Mouse (Mus musculus): ENCODE results near the gene Hs3st4. TPM values are rescaled to one million over a fixed set of nuclear protein-coding genes. Genes with fewer than 3 reads are reported as not detected.

The Hs3st4 gene
- total and polyA plus RNA-seq, 3 experiments = not detected

GRCm38 (mm10) chr7:123963021-123963420 is 19.6 kb upstream of the Hs3st4 start:
- peaks cover 19% of the 10 kb centered on the region for H3K27me3 ChIP-seq (replicated peaks)
- H3K4me3 ChIP-seq (replicated peaks in 1 of 3; ENCODE audit: low read depth in 2 of 3, low read length in 2 of 3, poor library complexity in 1 of 3) = no peak overlapping the region
- H3K4me2 ChIP-seq (ENCODE audit: insufficient read depth, low read depth, poor library complexity, severe bottlenecking) = no peak overlapping the region
- dilution Hi-C loops (cut with MboI; ENCODE audit: extremely low pct_ligation_motif_present, extremely low pct_unique_long_range_greater_than_20kb, low sequenced_read_pairs) (no loop called here), in situ Hi-C loops (cut with MboI; ENCODE audit: low pct_ligation_motif_present, low pct_unique_long_range_greater_than_20kb, low sequenced_read_pairs) (no loop called here)
- no peaks in the 10 kb centered on the region for H3K79me2 ChIP-seq (replicated peaks; ENCODE audit: control insufficient read depth, extremely low read depth, insufficient read depth, poor library complexity, severe bottlenecking)
- TF ChIP-seq ZC3H11A (IDR thresholded peaks at IDR 0.05; ENCODE audit: low read depth, low read length) (no peak), IRF4 (IDR thresholded peaks at IDR 0.05; ENCODE audit: low read depth, low read length) (no peak), SMC3 (IDR thresholded peaks at IDR 0.05; ENCODE audit: low read depth, low read length) (no peak), E2F4 (IDR thresholded peaks at IDR 0.05; ENCODE audit: insufficient replicate concordance, low read depth, low read length) (no peak), HCFC1 (IDR thresholded peaks at IDR 0.05; ENCODE audit: low read depth, low read length) (no peak), USF1 (IDR thresholded peaks at IDR 0.05; ENCODE audit: low read depth, low read length) (no peak), ETS1 (conservative IDR thresholded peaks at IDR 0.05; ENCODE audit: low read depth, low read length) (no peak), JUND (conservative IDR thresholded peaks at IDR 0.05; ENCODE audit: low read depth, low read length) (no peak), ZKSCAN1 (IDR thresholded peaks at IDR 0.05; ENCODE audit: borderline replicate concordance, low read depth, low read length) (no peak), NRF1 (IDR thresholded peaks at IDR 0.05; ENCODE audit: low read depth, low read length) (no peak), ZNF384 (IDR thresholded peaks at IDR 0.05; ENCODE audit: low read depth, low read length) (no peak), PAX5 (IDR thresholded peaks at IDR 0.05; ENCODE audit: low read length) (no peak), MYC (IDR thresholded peaks at IDR 0.05; ENCODE audit: low read depth, low read length) (no peak), MAZ (IDR thresholded peaks at IDR 0.05; ENCODE audit: low read depth, low read length) (no peak), CHD1 (IDR thresholded peaks at IDR 0.05; ENCODE audit: low read depth, low read length) (no peak), MAFK (IDR thresholded peaks at IDR 0.05; ENCODE audit: insufficient replicate concordance, low read length) (no peak), RCOR1 (conservative IDR thresholded peaks at IDR 0.05; ENCODE audit: low read depth, low read length) (no peak), CHD2 (IDR thresholded peaks at IDR 0.05; ENCODE audit: low read length) (no peak)
- no peak overlapping the region for H3K27ac ChIP-seq (ENCODE audit: insufficient read depth, low read depth)
- H3K9me3 ChIP-seq (replicated peaks; ENCODE audit: low read length) = peaks cover 63% of the 10 kb centered on the region
- no peaks in the 10 kb centered on the region for H3K4me1 ChIP-seq (ENCODE audit: control insufficient read depth in 1 of 2, insufficient read depth in 2 of 2)
- H3K9ac ChIP-seq (ENCODE audit: insufficient read depth, low read depth) = no peak overlapping the region
- H3K36me3 ChIP-seq (replicated peaks in 1 of 2; ENCODE audit: control insufficient read depth in 1 of 2, insufficient read depth in 1 of 2, low read length in 1 of 2) = no peaks in the 10 kb centered on the region
- DNase-seq (ENCODE audit: extremely low read depth) = no peak

DNA sequence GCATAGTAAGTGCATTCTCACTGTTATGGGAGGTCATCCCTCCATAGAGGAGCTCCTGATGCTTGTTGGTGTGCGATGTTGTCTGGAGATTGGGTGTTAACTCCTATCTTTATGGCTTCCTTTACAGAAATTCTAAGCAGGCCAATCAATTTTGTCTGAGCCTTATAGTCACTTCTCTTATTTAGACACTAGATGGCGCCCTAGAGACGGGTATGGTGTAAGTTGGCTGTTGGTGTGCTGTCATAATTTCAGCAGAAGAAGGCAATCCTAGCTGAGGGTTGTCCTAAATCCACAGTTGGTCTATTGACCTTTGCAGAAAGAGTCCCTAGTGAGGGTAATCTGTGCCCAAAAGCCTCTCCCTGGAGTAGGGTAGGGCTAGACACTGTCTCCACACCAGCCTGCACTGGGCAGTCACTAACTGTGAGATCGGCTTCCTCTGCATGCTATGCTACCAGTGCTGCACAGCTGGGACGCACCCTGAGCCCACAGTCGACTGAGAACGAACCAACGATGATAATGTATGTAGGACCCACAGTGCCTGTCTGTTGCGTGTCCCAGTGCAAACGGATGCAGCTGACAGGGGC is 18.0 kb upstream of the Hs3st4 start:
- H3K4me1 ChIP-seq (ENCODE audit: control insufficient read depth in 1 of 2, insufficient read depth in 2 of 2) = no peaks in the 10 kb centered on the region
- no peak overlapping the region for H3K27ac ChIP-seq (ENCODE audit: insufficient read depth, low read depth)
- H3K4me2 ChIP-seq (ENCODE audit: insufficient read depth, low read depth, poor library complexity, severe bottlenecking) = no peak overlapping the region
- peaks cover 57% of the 10 kb centered on the region for H3K9me3 ChIP-seq (replicated peaks; ENCODE audit: low read length)
- DNase-seq (ENCODE audit: extremely low read depth) = peak; percentile 11
- H3K36me3 ChIP-seq (replicated peaks in 1 of 2; ENCODE audit: control insufficient read depth in 1 of 2, insufficient read depth in 1 of 2, low read length in 1 of 2) = no peaks in the 10 kb centered on the region
- in situ Hi-C loops (cut with MboI; ENCODE audit: low pct_ligation_motif_present, low pct_unique_long_range_greater_than_20kb, low sequenced_read_pairs) (no loop called here), dilution Hi-C loops (cut with MboI; ENCODE audit: extremely low pct_ligation_motif_present, extremely low pct_unique_long_range_greater_than_20kb, low sequenced_read_pairs) (no loop called here)
- no peak overlapping the region for H3K4me3 ChIP-seq (replicated peaks in 1 of 3; ENCODE audit: low read depth in 2 of 3, low read length in 2 of 3, poor library complexity in 1 of 3)
- H3K9ac ChIP-seq (ENCODE audit: insufficient read depth, low read depth) = no peak overlapping the region
- H3K27me3 ChIP-seq (replicated peaks) = peaks cover 8% of the 10 kb centered on the region
- H3K79me2 ChIP-seq (replicated peaks; ENCODE audit: control insufficient read depth, extremely low read depth, insufficient read depth, poor library complexity, severe bottlenecking) = no peaks in the 10 kb centered on the region
- TF ChIP-seq RAD21 (IDR thresholded peaks at IDR 0.05; ENCODE audit: low read depth, low read length) = peak; percentile 17
- TF ChIP-seq MAFK (IDR thresholded peaks at IDR 0.05; ENCODE audit: insufficient replicate concordance, low read length) = no peak
- TF ChIP-seq CTCF (conservative IDR thresholded peaks at IDR 0.05 in 1 of 2, IDR thresholded peaks at IDR 0.05 in 1 of 2; ENCODE audit: low read depth in 2 of 2, low read length in 2 of 2) = peak in 1 of 2 experiments; percentile 20; a peak in 2 of 4 replicates
